Mouse (Mus musculus): Measurements from ENCODE around the gene Gm27179. TPM values are rescaled to one million over a fixed set of nuclear protein-coding genes. Genes with fewer than 3 reads are reported as not detected.
"Not testable (repeated sequence)": the region's sequence is repeated elsewhere in the genome, so short reads cannot be mapped to it uniquely, and the experiment has no call there.

Gm27179 gene
- not detected in 2 replicates for polyA plus RNA-seq (2012)

GRCm38 (mm10) chr14:69512449-69512848, at the start of gene Gm27179:
Gm27179 (minus strand) TSS chr14:69512549.
- not testable (repeated sequence) for TF ChIP-seq GATA1 (IDR thresholded peaks at IDR 0.05; ENCODE audit: low read length)

- not testable (repeated sequence) for TF ChIP-seq GATA1 (IDR thresholded peaks at IDR 0.05; ENCODE audit: low read length)
Observed at GRCm38 (mm10) chr14:69555110-69555831, 42.9 kb upstream of the Gm27179 start, which contains the start of gene Entpd4b. Entpd4b (plus strand) TSS chr14:69555424.

GRCm38 (mm10) chr14:69503174-69503573, 9.2 kb downstream of the Gm27179 start, which contains the start of gene Gm16867:
Gm16867 (minus strand) TSS chr14:69503362.
- not testable (repeated sequence) for TF ChIP-seq GATA1 (IDR thresholded peaks at IDR 0.05; ENCODE audit: low read length)

Other genes with a start within 250 kb of the Gm27179 start
- not detected in 2 replicates for gene Synb, start 218.2 kb downstream of the Gm27179 start, polyA plus RNA-seq (2012)
- gene Gm16867, start 9.2 kb downstream of the Gm27179 start, polyA plus RNA-seq (2012): 2.4 and 10.3 TPM in 2 replicates
- 1.8 and 2.3 TPM in 2 replicates for gene Entpd4b, start 42.9 kb upstream of the Gm27179 start, polyA plus RNA-seq (2012)

All from G1E-ER4 (cell line).